Comparison of ENCODE assay signal across 8 mouse cellular contexts in the genomic region with DNA sequence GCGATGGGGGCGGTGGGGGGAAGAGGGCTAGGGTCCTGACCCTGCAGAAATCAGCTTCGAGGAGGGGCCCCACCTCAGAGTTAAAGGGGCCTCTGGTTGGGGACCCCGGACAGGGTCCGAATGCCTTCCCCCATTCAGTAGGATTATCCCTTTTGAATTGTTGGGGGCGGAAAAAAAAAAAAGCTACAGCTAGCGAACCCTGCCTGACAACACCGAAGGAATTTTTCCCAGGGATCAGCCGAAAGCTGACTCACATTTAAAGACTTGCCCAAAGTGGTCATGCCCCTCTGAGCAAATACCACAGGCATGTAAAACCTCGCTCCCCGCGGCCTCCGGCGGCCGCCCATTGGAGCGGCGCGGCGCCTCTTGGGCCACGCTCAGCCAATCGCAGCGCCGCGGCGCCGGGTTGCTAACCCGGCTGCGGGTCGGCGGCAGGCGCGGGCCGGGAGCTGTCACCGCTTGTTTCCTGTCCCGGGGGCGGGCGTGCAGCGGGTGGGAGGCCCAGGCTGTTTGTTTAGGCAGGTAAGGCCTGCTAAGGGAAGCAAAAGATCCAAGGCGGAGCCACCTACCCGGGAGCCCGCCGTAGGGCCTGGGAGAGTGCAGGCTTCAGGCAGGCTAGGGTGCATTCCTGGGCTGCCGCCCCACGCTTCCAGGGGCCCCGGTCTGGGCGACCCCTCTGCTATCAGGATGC.
A peak's percentile ranks its signal among the peaks of the same experiment; 100 is the strongest.
DNase-seq lines count a peak whose midpoint lies in the region; ATAC-seq and TF ChIP-seq lines count a peak whose summit lies in the region.

No protein-coding gene starts in this region.

- H3K4me2 ChIP-seq in hindbrain, embryonic 13.5 days, result peak overlapping the region; percentile 80

- CTCF ChIA-PET in Patski (lab: Charles Lee), result interaction anchor here (0.9 to 8.3 kb wide), 3 partner anchors 8 to 30 kb away, joined by 3 to 101 read pairs (median 3); no protein-coding TSS in a partner anchor

- in situ Hi-C loops in Patski (cut with MboI; ENCODE audit: low pct_unique_long_range_greater_than_20kb), result loop anchor here (25.0 kb wide), 4 partner anchors 768 to 1107 kb away; a partner anchor contains a TSS

- peak; percentile 97 for ATAC-seq in Patski
- peak; percentile 93 for ATAC-seq in hindbrain, embryonic 13.5 days (ENCODE audit: low FRiP score)

- H3K9ac ChIP-seq in hindbrain, embryonic 13.5 days, result peak overlapping the region; percentile 76

- H3K36me3 ChIP-seq in hindbrain, embryonic 13.5 days, result no peaks in the 10 kb centered on the region

- no peak for TF ChIP-seq CTCF in Patski (IDR thresholded peaks at IDR 0.05)

- H3K27ac ChIP-seq in hindbrain, embryonic 13.5 days, result peak overlapping the region; percentile 79

- H3K9me3 ChIP-seq in hindbrain, embryonic 13.5 days, result no peaks in the 10 kb centered on the region

- peak; percentile 93 for DNase-seq in Patski (ENCODE audit: low read depth, low spot score)
- DNase-seq in cerebellum, postnatal 10 days, result peak; percentile 87 to 90
- DNase-seq in frontal cortex, postnatal 14 days (ENCODE audit: low spot score in 2 of 2), result peak; percentile 43 to 59
- DNase-seq in layer of hippocampus, postnatal 36 days, result peak; percentile 69 to 70
- DNase-seq in lung, postnatal 25 days (ENCODE audit: low spot score), result peak; percentile 87
- DNase-seq in retina, embryonic 14.5 days (ENCODE audit: low spot score), result peak; percentile 83
- peak; percentile 90 to 93 for DNase-seq in thymus, postnatal 36 days

- POLR2A ChIA-PET in Patski (lab: Charles Lee), result interaction anchor here (0.7 to 1.6 kb wide), 2 partner anchors 45 to 699 kb away, joined by 4 to 6 read pairs; no protein-coding TSS in a partner anchor

- no peaks in the 10 kb centered on the region for H3K27me3 ChIP-seq in Patski
- peaks cover 11% of the 10 kb centered on the region for H3K27me3 ChIP-seq in hindbrain, embryonic 13.5 days

- H3K4me3 ChIP-seq in hindbrain, embryonic 13.5 days, result peak overlapping the region; percentile 52

- peaks cover 18% of the 10 kb centered on the region for H3K4me1 ChIP-seq in hindbrain, embryonic 13.5 days (replicated peaks)

- WGBS in hindbrain, embryonic 13.5 days, result under 1% methylated on average over 46 of the region's 46 CpGs

Comparison
In these comparisons a context has a peak if more than half of its experiments do, and no peak if none do; other contexts are left out.
1. Peak in every context shown above with its lines: DNase-seq, ATAC-seq, H3K4me3 ChIP-seq and H3K27ac ChIP-seq.